Mouse (Mus musculus): ENCODE results near the gene Vmn1r35.
"Not testable (repeated sequence)": the region's sequence is repeated elsewhere in the genome, so short reads cannot be mapped to it uniquely, and the experiment has no call there.

Vmn1r35 gene

GRCm38 (mm10) chr6:66685806-66686205, at the start of gene Vmn1r35:
Vmn1r35 (minus strand) TSS chr6:66685906.
- no peak for DNase-seq (ENCODE audit: low read depth, low spot score)

GRCm38 (mm10) chr6:66729082-66729481, 43.4 kb upstream of the Vmn1r35 start, which contains the start of gene Vmn1r37:
Vmn1r37 (plus strand) TSS chr6:66729382.
- DNase-seq (ENCODE audit: low read depth, low spot score) = not testable (repeated sequence)

- DNase-seq (ENCODE audit: low read depth, low spot score) = not testable (repeated sequence)
These were observed 33.4 kb upstream of the Vmn1r35 start, which contains the start of gene Vmn1r36 for GRCm38 (mm10) chr6:66719068-66719467. Vmn1r36 (minus strand) TSS chr6:66719168.

DNA sequence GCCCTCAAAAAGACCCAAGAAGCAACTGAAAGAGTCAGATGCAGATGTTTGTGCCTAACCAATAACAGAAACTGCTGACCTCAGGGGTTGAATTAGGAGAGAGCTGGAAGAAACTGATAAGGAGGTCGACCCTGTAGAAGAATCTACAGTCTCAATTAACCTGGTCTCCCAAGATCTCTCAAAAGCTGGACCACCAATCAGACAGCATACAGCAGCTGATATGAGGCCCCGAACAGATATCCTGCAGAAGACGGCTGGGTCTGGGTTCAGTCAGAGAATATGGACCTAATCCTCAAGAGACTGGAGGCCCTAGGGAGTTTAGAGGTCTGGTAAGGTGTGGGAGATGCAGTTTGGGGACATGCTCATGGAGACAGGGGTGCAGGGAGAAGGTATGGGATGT, 28.1 kb upstream of the Vmn1r35 start:
- DNase-seq (ENCODE audit: low read depth, low spot score) = no peak

GRCm38 (mm10) chr6:66708901-66709300, 23.2 kb upstream of the Vmn1r35 start:
- no peak for DNase-seq (ENCODE audit: low read depth, low spot score)

- no peak for DNase-seq (ENCODE audit: low read depth, low spot score)
These were observed 41.9 kb downstream of the Vmn1r35 start, which contains the start of gene Vmn1r34 for GRCm38 (mm10) chr6:66643779-66644178. Vmn1r34 (minus strand) TSS chr6:66643879.

Measured in WW6 (cell line).